Mouse (Mus musculus) liver, adult 2 months (tissue): ENCODE measurements around the gene Ppfia1. TPM values are rescaled to one million over a fixed set of nuclear protein-coding genes. Genes with fewer than 3 reads are reported as not detected.

Source experiments
- DNase-seq: peaks from one replicate; pipeline ENCODE4 v3.0.0-alpha.2; 2011; ENCODE audit warnings: low read depth, low spot score; ENCODE audit errors: extremely low read depth
- H3K27ac ChIP-seq: fragments of 200-500 bp; replicated peaks from 2 replicates; pipeline ENCODE4 v1.5.1; 2012; ENCODE audit warnings: low read depth, mild to moderate bottlenecking, control low read depth, inconsistent platforms, low read length; ENCODE audit not compliant: insufficient read depth
- H3K27me3 ChIP-seq: fragments of 200-500 bp; 2 replicates; pipeline ENCODE4 v1.6.1; 2012; ENCODE audit warnings: mild to moderate bottlenecking, moderate library complexity, low read length, inconsistent platforms; ENCODE audit not compliant: control insufficient read depth, insufficient read depth
- H3K36me3 ChIP-seq: fragments of 200-500 bp; 2 replicates; pipeline ENCODE4 v1.6.1; 2012; ENCODE audit warnings: low read length, inconsistent platforms; ENCODE audit not compliant: control insufficient read depth, insufficient read depth
- H3K4me1 ChIP-seq: fragments of 200-500 bp; 2 replicates; pipeline ENCODE4 v1.6.1; 2011; ENCODE audit warnings: low read length; ENCODE audit not compliant: control insufficient read depth, insufficient read depth
- H3K4me3 ChIP-seq: fragments of 200-500 bp; 2 replicates; pipeline ENCODE4 v1.5.1; 2011; ENCODE audit warnings: low read depth, mild to moderate bottlenecking, control low read depth, low read length, moderate library complexity; ENCODE audit not compliant: insufficient read depth
- H3K79me2 ChIP-seq: fragments of 200-500 bp; 2 replicates; pipeline ENCODE4 v1.6.1; 2012; ENCODE audit warnings: inconsistent platforms, mild to moderate bottlenecking, low read length, moderate library complexity; ENCODE audit not compliant: control insufficient read depth, insufficient read depth
- H3K9ac ChIP-seq: fragments of 200-500 bp; 2 replicates; pipeline ENCODE4 v1.6.1; 2012; ENCODE audit warnings: low read depth, mild to moderate bottlenecking, control low read depth, inconsistent platforms, low read length
- CTCF ChIP-seq: fragments of 200-500 bp; IDR thresholded peaks from 2 replicates; pipeline ENCODE4 v1.5.1; 2011; ENCODE audit warnings: low read depth, low read length, control low read depth
- POLR2A ChIP-seq: fragments of 200-500 bp; IDR thresholded peaks from 2 replicates; pipeline ENCODE4 v1.6.1; 2011; ENCODE audit warnings: low read length, control low read depth; ENCODE audit not compliant: insufficient read depth; ENCODE audit errors: extremely low read depth
- WGBS: fragments of 180-500 bp; shearing (Covaris S2); methylation state at CpG from one replicate; pipeline ENCODE4 v1.1.7; 2018; 5-methylcytosine and 5-hydroxymethylcytosine counted together
- polyA plus RNA-seq: library from polyadenylated mRNA; depleted of rRNA; stranded (reverse); fragments of >200 nt; gene quantifications from 2 replicates; pipeline ENCODE4 v1.2.3, GENCODE M21; 2012
- total RNA-seq: library from RNA; depleted of rRNA; stranded (reverse); fragments of >200 nt; gene quantifications from 2 replicates; pipeline ENCODE4 v1.2.3, GENCODE M21; 2014

Gene Ppfia1
- total and polyA plus RNA-seq, 2 experiments: 14.5 to 22.0 TPM

GRCm38 (mm10) chr7:144448186-144448585 is 105.3 kb downstream of the Ppfia1 start:
- no peak overlapping the region for H3K9ac ChIP-seq
- no peaks in the 10 kb centered on the region for H3K27me3 ChIP-seq
- H3K36me3 ChIP-seq: peaks cover 4% of the 10 kb centered on the region
- no peaks in the 10 kb centered on the region for H3K79me2 ChIP-seq
- no peak overlapping the region for H3K4me3 ChIP-seq
- WGBS: 97% methylated on average over 1 of the region's 1 CpGs
- TF ChIP-seq POLR2A (no peak), CTCF (no peak)
- no peak overlapping the region for H3K27ac ChIP-seq
- peaks cover 2% of the 10 kb centered on the region; the same call in 1 of the 2 replicates for H3K4me1 ChIP-seq
- no peak for DNase-seq

GRCm38 (mm10) chr7:144447146-144447545 is 106.4 kb downstream of the Ppfia1 start:
- H3K4me3 ChIP-seq: no peak overlapping the region
- TF ChIP-seq CTCF (no peak), POLR2A (no peak)
- WGBS: 82% methylated on average over 3 of the region's 3 CpGs
- peaks cover 5% of the 10 kb centered on the region for H3K36me3 ChIP-seq
- H3K79me2 ChIP-seq: no peaks in the 10 kb centered on the region
- no peaks in the 10 kb centered on the region for H3K27me3 ChIP-seq
- H3K4me1 ChIP-seq: peaks cover 2% of the 10 kb centered on the region; the same call in 1 of the 2 replicates
- H3K9ac ChIP-seq: no peak overlapping the region
- DNase-seq: no peak
- no peak overlapping the region for H3K27ac ChIP-seq

- DNase-seq: no peak
- 93% methylated on average over 7 of the region's 7 CpGs for WGBS
These were observed 108.7 kb downstream of the Ppfia1 start for GRCm38 (mm10) chr7:144444788-144445187.

GRCm38 (mm10) chr7:144441976-144442375 is 111.6 kb downstream of the Ppfia1 start:
- DNase-seq: no peak
- no peaks in the 10 kb centered on the region for H3K4me1 ChIP-seq
- no peak overlapping the region for H3K27ac ChIP-seq
- H3K79me2 ChIP-seq: no peaks in the 10 kb centered on the region
- TF ChIP-seq CTCF: no peak
- TF ChIP-seq POLR2A: no peak
- no peaks in the 10 kb centered on the region for H3K27me3 ChIP-seq
- H3K36me3 ChIP-seq: peaks cover 21% of the 10 kb centered on the region; the same call in 1 of the 2 replicates
- no peak overlapping the region for H3K9ac ChIP-seq
- H3K4me3 ChIP-seq: no peak overlapping the region
- WGBS: over 99% methylated on average over 4 of the region's 4 CpGs

More at GRCm38 (mm10) chr7:144444788-144445187, 108.7 kb downstream of the Ppfia1 start:
- H3K4me3 ChIP-seq: no peak overlapping the region
- H3K27me3 ChIP-seq: no peaks in the 10 kb centered on the region
- H3K4me1 ChIP-seq: no peaks in the 10 kb centered on the region
- TF ChIP-seq CTCF: no peak
- TF ChIP-seq POLR2A: no peak
- H3K9ac ChIP-seq: no peak overlapping the region
- H3K79me2 ChIP-seq: no peaks in the 10 kb centered on the region
- peaks cover 8% of the 10 kb centered on the region for H3K36me3 ChIP-seq
- H3K27ac ChIP-seq: no peak overlapping the region

- Histone ChIP-seq H3K4me1 (no peaks in the 10 kb centered on the region), H3K27me3 (no peaks in the 10 kb centered on the region), H3K36me3 (peaks cover 21% of the 10 kb centered on the region; the same call in 1 of the 2 replicates), H3K4me3 (no peak overlapping the region), H3K79me2 (no peaks in the 10 kb centered on the region), H3K27ac (no peak overlapping the region), H3K9ac (no peak overlapping the region)
- WGBS: 92% methylated on average over 11 of the region's 11 CpGs
- TF ChIP-seq CTCF: no peak
- no peak for TF ChIP-seq POLR2A
- no peak for DNase-seq
These were observed 112.1 kb downstream of the Ppfia1 start for GRCm38 (mm10) chr7:144441466-144441865.

- no peak for DNase-seq
- Histone ChIP-seq H3K9ac (no peak overlapping the region), H3K27ac (no peak overlapping the region), H3K4me1 (no peaks in the 10 kb centered on the region), H3K36me3 (peaks cover 19% of the 10 kb centered on the region; the same call in 1 of the 2 replicates), H3K27me3 (no peaks in the 10 kb centered on the region), H3K79me2 (no peaks in the 10 kb centered on the region), H3K4me3 (no peak overlapping the region)
- WGBS: 98% methylated on average over 7 of the region's 7 CpGs
- TF ChIP-seq CTCF (no peak), POLR2A (no peak)
These were observed 114.7 kb downstream of the Ppfia1 start for GRCm38 (mm10) chr7:144438811-144439210.
